Mouse (Mus musculus): ENCODE measurements at regions not wholly inside any gene's neighbourhood (a gene's known extent, or its start where the extent isn't known, plus 50 kb on each side); places are given as distances from the start of the nearest gene placed in this dataset.

DNA sequence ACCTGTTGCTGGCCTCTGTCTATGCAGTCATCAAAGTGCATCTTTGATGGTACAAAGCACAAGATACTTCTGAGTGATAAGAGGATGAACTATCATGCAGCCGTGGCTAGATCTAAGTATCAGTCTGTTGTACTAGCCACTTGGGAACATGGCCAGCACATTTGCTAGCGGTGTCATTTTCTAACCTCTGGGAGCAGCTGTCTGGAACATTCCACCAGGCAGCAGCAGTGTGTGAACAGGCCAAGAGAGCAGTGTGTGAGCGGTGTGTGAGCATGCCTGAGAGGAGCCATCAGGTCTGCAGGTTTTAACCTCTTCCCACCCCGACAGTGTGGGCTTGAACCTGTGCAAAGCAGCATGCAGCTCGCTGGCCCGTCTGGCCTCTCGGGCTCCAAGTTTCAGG, 248.3 kb downstream of the Gadd45g start:
- DNase-seq (ENCODE audit: low spot score) = no peak
- 86% methylated on average over 7 of the region's 7 CpGs for WGBS
- H3K4me3 ChIP-seq = no peak overlapping the region
- H3K9me3 ChIP-seq = no peaks in the 10 kb centered on the region
- H3K4me1 ChIP-seq = no peaks in the 10 kb centered on the region
- no peaks in the 10 kb centered on the region for H3K36me3 ChIP-seq (replicated peaks)
- no peaks in the 10 kb centered on the region; the same call in 1 of the 2 replicates for H3K27me3 ChIP-seq (replicated peaks; ENCODE audit: low read depth, poor library complexity, severe bottlenecking)
- no peak overlapping the region for H3K27ac ChIP-seq (replicated peaks)

DNA sequence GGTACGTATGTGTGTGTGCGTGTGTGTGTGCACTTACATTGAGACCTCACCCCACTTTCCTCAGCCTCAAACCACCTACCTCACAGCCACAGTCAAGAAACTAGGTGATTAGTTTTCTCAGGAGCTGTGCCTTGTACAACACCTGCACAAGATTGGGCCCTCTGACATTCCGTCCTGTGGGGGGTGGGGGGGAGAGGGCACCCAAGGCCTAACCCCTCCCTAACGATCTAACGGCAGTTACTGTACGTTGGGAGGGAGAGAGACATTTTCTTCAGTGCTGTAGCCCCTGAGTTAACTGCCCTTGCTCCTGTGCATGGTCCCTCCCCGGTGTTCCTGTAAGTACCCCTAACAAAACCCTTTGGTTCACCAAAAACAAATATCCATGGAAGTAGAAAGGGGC, 250.0 kb downstream of the Gadd45g start:
- no peaks in the 10 kb centered on the region for H3K36me3 ChIP-seq (replicated peaks)
- no peak overlapping the region for H3K4me3 ChIP-seq
- 78% methylated on average over 7 of the region's 7 CpGs for WGBS

DNA sequence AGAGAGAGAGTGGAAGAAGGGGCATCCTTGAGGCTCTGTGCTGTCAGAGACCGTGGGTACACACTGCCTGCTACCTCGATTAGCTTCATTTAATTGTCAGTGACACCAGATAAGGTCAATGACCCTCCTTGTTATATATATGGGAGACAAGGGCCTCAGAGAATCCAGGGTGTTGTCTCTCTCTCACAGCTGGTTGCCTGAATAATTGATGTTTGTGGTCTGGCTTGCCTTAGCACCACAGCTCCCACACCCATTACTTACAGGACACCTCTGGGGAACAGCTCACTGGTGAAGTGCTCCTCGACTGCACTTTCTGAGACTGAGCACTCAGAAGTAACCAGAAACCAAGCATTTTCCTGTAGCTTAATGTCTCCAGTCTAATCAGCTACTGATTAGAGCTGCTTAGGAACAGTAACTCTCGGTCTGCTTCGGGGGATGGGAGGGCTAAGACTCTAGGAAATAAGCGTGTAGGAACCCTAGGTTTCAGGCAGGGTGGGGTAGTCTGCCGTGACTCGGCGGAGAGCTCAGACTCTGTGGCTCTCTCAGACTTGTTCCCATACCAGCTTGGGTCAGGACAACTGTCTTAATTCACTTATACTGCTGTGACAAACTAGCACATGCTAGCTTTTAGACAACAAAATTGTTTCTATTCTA, 259.6 kb downstream of the Gadd45g start:
- Histone ChIP-seq H3K9me3 (no peaks in the 10 kb centered on the region), H3K4me3 (no peak overlapping the region), H3K27me3 (replicated peaks; ENCODE audit: low read depth, poor library complexity, severe bottlenecking) (peaks cover 7% of the 10 kb centered on the region), H3K4me1 (peaks cover 33% of the 10 kb centered on the region), H3K36me3 (replicated peaks) (no peaks in the 10 kb centered on the region), H3K27ac (replicated peaks) (no peak overlapping the region; the same call in none of the 2 replicates)
- WGBS = 43% methylated on average over 9 of the region's 9 CpGs
- DNase-seq (ENCODE audit: low spot score) = no peak

More for the DNA sequence above, 250.0 kb downstream of the Gadd45g start:
- no peaks in the 10 kb centered on the region; the same call in none of the 2 replicates for H3K27me3 ChIP-seq (replicated peaks; ENCODE audit: low read depth, poor library complexity, severe bottlenecking)
- H3K27ac ChIP-seq (replicated peaks) = no peak overlapping the region
- H3K9me3 ChIP-seq = no peaks in the 10 kb centered on the region
- DNase-seq (ENCODE audit: low spot score) = no peak
- no peaks in the 10 kb centered on the region for H3K4me1 ChIP-seq

DNA sequence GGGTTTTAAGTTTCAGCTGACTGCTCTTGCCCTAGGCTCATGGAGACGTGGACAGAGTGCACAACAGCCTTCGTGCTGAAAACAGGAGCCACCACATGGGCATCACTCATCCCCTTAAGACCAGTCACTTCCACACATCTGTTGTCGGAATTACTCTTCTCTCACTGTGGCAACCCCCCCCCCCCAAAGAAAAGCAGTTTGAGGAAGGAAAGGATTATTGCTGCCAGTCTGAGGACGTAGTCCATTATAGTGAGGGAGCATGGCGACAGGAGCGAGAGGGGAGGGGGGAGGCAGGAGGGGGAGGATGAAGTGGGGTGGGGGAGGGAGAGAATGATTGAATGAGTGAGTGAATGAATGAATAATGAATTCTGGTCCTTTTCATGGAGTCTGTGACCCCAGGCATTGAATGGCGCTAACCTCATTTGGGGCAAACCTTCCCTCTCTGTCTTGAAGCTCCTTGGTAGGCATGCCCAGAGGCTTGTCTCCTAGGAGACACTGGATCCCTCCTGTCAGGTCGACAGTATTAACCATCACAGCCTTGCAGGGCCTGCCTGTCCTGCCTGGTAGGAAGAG, 262.0 kb downstream of the Gadd45g start:
- 0 out of 2 replicates have a peak, but pooled peaks cover 8% of the 10 kb centered on the region for H3K27me3 ChIP-seq (replicated peaks; ENCODE audit: low read depth, poor library complexity, severe bottlenecking)
- H3K4me1 ChIP-seq = peaks cover 33% of the 10 kb centered on the region
- no peak overlapping the region for H3K27ac ChIP-seq (replicated peaks)
- DNase-seq (ENCODE audit: low spot score) = no peak
- H3K4me3 ChIP-seq = no peak overlapping the region
- H3K9me3 ChIP-seq = no peaks in the 10 kb centered on the region
- 45% methylated on average over 8 of the region's 8 CpGs for WGBS
- H3K36me3 ChIP-seq (replicated peaks) = no peaks in the 10 kb centered on the region

DNA sequence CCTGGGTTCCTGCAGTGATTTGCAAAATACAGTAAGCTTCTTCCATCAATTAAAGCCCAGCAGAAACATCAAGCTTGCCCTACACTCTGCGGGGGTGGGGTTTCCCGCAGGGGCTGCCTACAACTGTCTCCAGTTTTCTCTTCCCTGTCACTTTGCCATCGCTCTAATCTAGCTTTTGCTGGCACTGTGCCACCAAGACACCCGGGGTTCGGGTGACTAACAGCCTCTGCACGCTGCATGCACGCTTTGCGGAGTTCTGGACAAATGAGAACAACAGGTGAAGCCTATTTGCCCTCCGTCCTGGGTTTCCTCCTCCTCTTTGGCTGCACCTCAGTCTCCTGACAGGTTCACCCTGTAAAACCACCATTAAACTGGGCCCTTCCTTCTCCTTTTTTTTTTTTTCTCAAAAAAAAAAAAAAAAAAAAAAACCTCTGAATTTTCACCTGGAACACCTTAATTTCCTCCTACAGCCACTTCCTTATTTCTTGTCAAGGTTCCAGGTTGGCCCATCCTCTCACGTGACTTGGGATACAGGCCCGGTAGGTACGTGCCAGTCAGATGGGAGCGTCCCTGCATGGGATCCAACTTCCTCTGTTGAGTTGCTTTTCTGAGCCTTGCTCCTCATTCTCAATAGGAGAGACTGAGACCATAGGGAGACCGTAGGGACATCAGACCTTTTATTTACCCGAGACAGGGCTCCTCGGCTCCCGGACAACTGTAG, 262.7 kb downstream of the Gadd45g start:
- Histone ChIP-seq H3K4me3 (no peak overlapping the region), H3K9me3 (no peaks in the 10 kb centered on the region), H3K27me3 (replicated peaks; ENCODE audit: low read depth, poor library complexity, severe bottlenecking) (0 out of 2 replicates have a peak, but pooled peaks cover 10% of the 10 kb centered on the region), H3K27ac (replicated peaks) (no peak overlapping the region), H3K4me1 (peaks cover 29% of the 10 kb centered on the region), H3K36me3 (replicated peaks) (no peaks in the 10 kb centered on the region)
- WGBS = 81% methylated on average over 17 of the region's 17 CpGs
- DNase-seq (ENCODE audit: low spot score) = no peak

DNA sequence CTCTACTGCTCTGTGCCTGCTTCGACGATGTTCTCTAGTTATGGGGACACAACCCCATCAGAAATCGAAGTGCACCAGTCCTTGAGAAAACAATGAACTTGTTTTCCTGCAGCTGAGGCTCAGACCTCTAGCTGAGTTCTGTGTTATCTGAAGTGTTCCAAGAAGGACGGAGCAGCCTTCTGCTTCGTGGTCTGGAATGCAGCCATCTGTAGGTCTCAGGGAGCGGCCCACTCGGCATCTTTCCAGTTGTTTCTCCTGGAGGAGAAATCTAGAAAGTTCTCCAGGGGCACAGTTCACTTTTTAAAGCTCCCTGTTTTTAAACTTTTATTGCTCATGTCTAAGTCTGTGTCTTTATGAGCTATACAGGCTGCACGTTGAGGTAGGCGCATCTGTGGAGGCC, 264.3 kb downstream of the Gadd45g start:
- DNase-seq (ENCODE audit: low spot score) = no peak
- Histone ChIP-seq H3K27ac (replicated peaks) (no peak overlapping the region), H3K4me3 (no peak overlapping the region), H3K36me3 (replicated peaks) (no peaks in the 10 kb centered on the region), H3K27me3 (replicated peaks; ENCODE audit: low read depth, poor library complexity, severe bottlenecking) (0 out of 2 replicates have a peak, but pooled peaks cover 10% of the 10 kb centered on the region), H3K9me3 (no peaks in the 10 kb centered on the region), H3K4me1 (peaks cover 30% of the 10 kb centered on the region)
- WGBS = 86% methylated on average over 9 of the region's 9 CpGs

DNA sequence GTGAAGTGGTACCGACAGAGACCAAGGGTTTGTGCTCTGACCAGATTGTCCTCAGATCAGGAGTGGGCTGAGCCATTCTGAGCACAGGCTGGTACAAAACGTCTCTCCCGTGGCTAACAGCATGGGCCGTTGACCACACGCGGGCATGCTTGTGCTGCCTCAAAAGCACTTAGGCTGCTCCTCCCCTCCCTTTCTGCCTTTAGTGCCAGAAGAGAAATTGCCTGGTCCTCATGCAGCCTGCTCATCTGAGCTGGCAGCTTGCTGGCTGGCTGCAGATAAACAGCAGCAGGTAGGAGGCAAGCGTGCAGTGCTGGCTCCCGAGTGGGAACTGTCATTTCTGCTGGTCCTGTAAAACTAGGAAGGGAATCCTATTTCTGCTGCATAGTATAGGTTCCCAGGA, 267.1 kb downstream of the Gadd45g start:
- WGBS = 77% methylated on average over 8 of the region's 8 CpGs
- Histone ChIP-seq H3K27ac (replicated peaks) (0 out of 2 replicates have a peak overlapping the region, but pooled peaks have one; percentile 3), H3K27me3 (replicated peaks; ENCODE audit: low read depth, poor library complexity, severe bottlenecking) (0 out of 2 replicates have a peak, but pooled peaks cover 10% of the 10 kb centered on the region)

DNA sequence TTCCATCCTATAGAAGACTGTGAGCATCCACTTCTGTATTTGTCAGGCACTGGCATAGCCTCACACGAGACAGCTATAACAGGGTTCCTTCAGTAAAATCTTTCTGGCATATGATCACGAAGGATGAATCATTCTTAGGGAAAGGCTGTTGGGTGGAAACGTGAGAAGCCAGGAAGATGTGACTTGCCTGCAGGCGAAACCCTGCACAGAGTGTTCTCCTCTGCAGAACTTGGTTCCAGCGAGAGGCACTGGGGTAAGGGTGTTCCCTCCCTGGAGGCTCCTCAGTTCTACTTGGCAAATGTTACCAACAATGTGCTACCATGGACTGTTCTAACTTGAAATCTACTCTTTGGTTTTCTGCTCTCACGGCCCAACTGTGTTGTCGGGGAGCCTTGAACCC, 268.0 kb downstream of the Gadd45g start:
- H3K4me3 ChIP-seq = no peak overlapping the region
- H3K36me3 ChIP-seq (replicated peaks) = no peaks in the 10 kb centered on the region
- no peaks in the 10 kb centered on the region for H3K9me3 ChIP-seq
- 0 out of 2 replicates have a peak, but pooled peaks cover 10% of the 10 kb centered on the region for H3K27me3 ChIP-seq (replicated peaks; ENCODE audit: low read depth, poor library complexity, severe bottlenecking)
- 82% methylated on average over 7 of the region's 7 CpGs for WGBS
- H3K4me1 ChIP-seq = peaks cover 26% of the 10 kb centered on the region
- DNase-seq (ENCODE audit: low spot score) = no peak
- H3K27ac ChIP-seq (replicated peaks) = no peak overlapping the region

More for the DNA sequence above, 267.1 kb downstream of the Gadd45g start:
- no peaks in the 10 kb centered on the region for H3K36me3 ChIP-seq (replicated peaks)
- H3K9me3 ChIP-seq = no peaks in the 10 kb centered on the region
- H3K4me1 ChIP-seq = peaks cover 24% of the 10 kb centered on the region
- DNase-seq (ENCODE audit: low spot score) = no peak
- no peak overlapping the region for H3K4me3 ChIP-seq

DNA sequence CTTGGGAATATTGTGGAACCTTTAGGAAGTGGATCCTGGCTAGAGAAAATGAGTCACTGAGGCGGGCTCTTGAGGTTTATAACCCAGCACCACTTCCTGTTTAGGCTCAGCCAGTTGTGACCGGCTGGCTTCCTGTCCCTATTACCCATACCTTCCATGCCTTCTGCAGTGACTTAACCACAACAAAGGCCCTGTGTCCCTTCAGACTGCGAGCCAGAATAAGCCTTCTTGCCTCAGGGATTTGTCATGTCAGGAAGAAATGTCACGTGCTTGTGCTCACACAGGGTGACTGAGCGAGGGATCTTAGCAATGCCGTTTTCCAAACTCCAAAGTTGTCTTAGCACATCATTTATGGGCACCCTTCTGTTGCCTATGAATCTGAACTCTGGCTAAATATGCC, 268.5 kb downstream of the Gadd45g start:
- H3K27me3 ChIP-seq (replicated peaks; ENCODE audit: low read depth, poor library complexity, severe bottlenecking) = 0 out of 2 replicates have a peak, but pooled peaks cover 10% of the 10 kb centered on the region

DNA sequence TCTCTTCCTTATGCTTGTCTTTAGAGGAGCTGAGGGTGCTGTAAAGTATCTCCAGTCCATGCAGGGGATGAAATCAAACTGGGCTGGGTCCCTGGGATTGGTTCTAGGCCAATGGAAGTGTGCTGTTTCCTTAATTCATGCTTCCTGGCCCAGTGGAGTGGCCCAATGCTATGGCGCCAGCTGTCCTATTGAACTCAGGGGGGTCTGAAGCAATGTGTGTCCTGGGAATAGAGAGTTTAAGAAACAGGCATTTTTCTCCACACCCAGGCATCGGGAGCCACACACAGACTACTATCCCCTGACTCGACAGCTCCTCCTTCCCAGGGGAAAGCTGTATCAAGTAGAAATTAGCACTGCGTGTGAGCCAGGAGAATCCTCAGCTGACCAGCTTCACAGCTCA, 269.8 kb downstream of the Gadd45g start:
- Histone ChIP-seq H3K27ac (replicated peaks) (peak overlapping the region; percentile 54; the same call in 1 of the 2 replicates), H3K27me3 (replicated peaks; ENCODE audit: low read depth, poor library complexity, severe bottlenecking) (0 out of 2 replicates have a peak, but pooled peaks cover 7% of the 10 kb centered on the region), H3K4me3 (no peak overlapping the region), H3K9me3 (no peaks in the 10 kb centered on the region), H3K36me3 (replicated peaks) (no peaks in the 10 kb centered on the region), H3K4me1 (peaks cover 33% of the 10 kb centered on the region)
- no peak for DNase-seq (ENCODE audit: low spot score)
- WGBS = 61% methylated on average over 4 of the region's 4 CpGs

More for the DNA sequence above, 268.5 kb downstream of the Gadd45g start:
- Histone ChIP-seq H3K9me3 (no peaks in the 10 kb centered on the region), H3K4me3 (no peak overlapping the region), H3K4me1 (peaks cover 31% of the 10 kb centered on the region), H3K27ac (replicated peaks) (no peak overlapping the region), H3K36me3 (replicated peaks) (no peaks in the 10 kb centered on the region)
- WGBS = 71% methylated on average over 6 of the region's 6 CpGs
- DNase-seq (ENCODE audit: low spot score) = no peak

DNA sequence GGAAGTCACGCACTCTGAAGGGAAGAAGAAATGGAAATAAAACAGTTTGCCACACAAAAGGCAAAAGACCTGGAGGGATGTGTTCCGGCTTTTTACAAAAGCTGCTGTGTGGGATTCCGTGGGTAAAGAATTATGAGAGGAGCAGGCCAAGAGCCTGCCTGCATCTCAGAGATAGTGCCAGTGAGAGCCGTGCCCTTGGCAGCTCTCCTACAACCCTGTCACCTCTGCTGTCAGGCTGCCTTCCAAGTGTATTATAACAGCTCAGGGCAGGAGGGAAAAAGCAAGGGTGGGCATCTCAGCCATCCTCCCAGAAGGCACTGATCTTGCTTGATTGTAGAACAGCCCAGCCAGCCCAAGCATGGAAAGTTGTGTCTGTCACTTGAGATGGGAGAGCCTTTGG, 270.3 kb downstream of the Gadd45g start:
- no peak for DNase-seq (ENCODE audit: low spot score)
- 0 out of 2 replicates have a peak, but pooled peaks cover 6% of the 10 kb centered on the region for H3K27me3 ChIP-seq (replicated peaks; ENCODE audit: low read depth, poor library complexity, severe bottlenecking)
- H3K4me3 ChIP-seq = no peak overlapping the region
- peak overlapping the region; percentile 62 for H3K27ac ChIP-seq (replicated peaks)
- H3K36me3 ChIP-seq (replicated peaks) = no peaks in the 10 kb centered on the region
- no peaks in the 10 kb centered on the region for H3K9me3 ChIP-seq
- WGBS = 57% methylated on average over 4 of the region's 4 CpGs
- H3K4me1 ChIP-seq = peaks cover 36% of the 10 kb centered on the region

DNA sequence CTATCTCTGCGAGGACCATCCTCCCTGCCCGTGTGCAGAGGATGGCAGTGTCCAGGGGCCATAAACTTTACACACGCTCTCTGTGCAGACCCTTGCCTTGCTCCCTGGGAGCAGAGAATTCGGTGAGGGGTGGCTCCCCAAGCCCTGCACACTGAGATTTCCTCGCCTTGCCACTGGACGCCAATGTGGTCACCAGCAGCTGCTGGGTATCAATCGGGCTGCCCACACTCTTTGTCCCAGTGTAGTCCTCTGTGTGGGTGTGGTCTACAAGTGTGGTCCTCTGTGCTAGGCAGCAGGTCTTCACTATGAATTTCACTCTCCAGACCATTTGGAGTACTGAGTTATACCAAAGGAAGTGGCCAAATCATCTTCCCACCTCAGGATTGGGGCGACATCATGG, 274.3 kb downstream of the Gadd45g start:
- no peak overlapping the region for H3K4me3 ChIP-seq
- no peaks in the 10 kb centered on the region for H3K36me3 ChIP-seq (replicated peaks)
- H3K27me3 ChIP-seq (replicated peaks; ENCODE audit: low read depth, poor library complexity, severe bottlenecking) = no peaks in the 10 kb centered on the region; the same call in 1 of the 2 replicates
- DNase-seq (ENCODE audit: low spot score) = no peak
- H3K4me1 ChIP-seq = peaks cover 33% of the 10 kb centered on the region
- WGBS = 88% methylated on average over 8 of the region's 8 CpGs
- no peak overlapping the region for H3K27ac ChIP-seq (replicated peaks)
- no peaks in the 10 kb centered on the region for H3K9me3 ChIP-seq
